Mouse (Mus musculus): ENCODE data around the gene Trib2. TPM values are rescaled to one million over a fixed set of nuclear protein-coding genes. Genes with fewer than 3 reads are reported as not detected.

Trib2 gene
- 10.6 TPM for polyA plus RNA-seq (2014; fragmentation: Illumina TruSeq; extraction: RNeasy Lipid Tissue Mini Kit (QIAGEN cat#74804); ENCODE audit: low read depth, low replicate concordance)

GRCm38 (mm10) chr12:15816740-15817178, at the start of gene Trib2:
Gene Trib2, minus strand, starts transcription at chr12:15816922.

